In the genomic region with DNA sequence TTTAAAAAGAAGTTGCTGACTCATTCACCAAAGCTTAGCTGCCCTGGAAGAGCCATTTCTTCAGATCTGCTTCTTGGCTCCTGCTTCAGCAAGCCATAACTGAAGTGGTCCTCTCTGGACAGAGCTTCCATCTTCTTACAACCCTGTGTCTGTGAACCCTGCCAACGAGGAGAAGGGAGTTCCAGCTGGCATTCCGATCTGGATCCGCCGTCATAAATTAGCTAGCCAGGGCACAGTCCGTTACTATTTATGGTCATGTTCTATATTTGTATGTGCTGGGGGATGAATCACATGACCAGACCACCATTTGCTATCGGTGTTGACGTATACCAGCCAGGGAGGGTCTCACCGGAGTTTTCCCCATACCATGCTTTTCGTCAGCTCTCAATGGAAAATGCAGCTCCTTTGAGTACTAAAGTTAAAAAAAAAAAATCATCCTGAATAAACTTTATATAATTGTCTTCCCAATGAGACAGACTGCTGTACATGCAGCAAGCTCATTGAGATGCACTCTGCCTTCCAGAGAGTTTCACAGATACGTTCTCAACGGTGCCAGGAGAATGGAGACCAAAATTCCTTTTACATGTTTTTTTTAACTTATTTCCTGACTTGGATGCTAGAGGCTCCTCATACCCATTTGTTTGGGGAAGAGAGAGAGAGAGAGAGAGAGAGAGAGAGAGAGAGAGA, we compare ENCODE assay signal across 9 mouse cellular contexts.
A peak's percentile ranks its signal among the peaks of the same experiment; 100 is the strongest.
DNase-seq lines count a peak whose midpoint lies in the region; ATAC-seq and TF ChIP-seq lines count a peak whose summit lies in the region.
"Had no signal": no experiment of that assay in that cellular context is flagged by ENCODE, and none has a peak within 500 bp of the region (broad histone marks: within the 10 kb centered on the region; RNA-seq: fewer than 3 reads in every experiment).

No protein-coding gene starts in this region.

- peaks cover 30% of the 10 kb centered on the region for H3K4me1 ChIP-seq in heart, embryonic 10.5 days
- H3K4me1 ChIP-seq in midbrain, postnatal 0 days (ENCODE audit: insufficient read depth, low read length): 0 out of 2 replicates have a peak, but pooled peaks cover 4% of the 10 kb centered on the region
- H3K4me1 ChIP-seq: limb, embryonic 12.5 days had no signal

- peaks cover 10% of the 10 kb centered on the region; the same call in 1 of the 2 replicates for H3K36me3 ChIP-seq in heart, embryonic 10.5 days
- no peaks in the 10 kb centered on the region for H3K36me3 ChIP-seq in midbrain, postnatal 0 days (ENCODE audit: insufficient read depth, low read length)
- H3K36me3 ChIP-seq: limb, embryonic 12.5 days had no signal

- no peaks in the 10 kb centered on the region for H3K9me3 ChIP-seq in heart, embryonic 10.5 days
- no peaks in the 10 kb centered on the region for H3K9me3 ChIP-seq in midbrain, postnatal 0 days (ENCODE audit: low read length)
- H3K9me3 ChIP-seq: limb, embryonic 12.5 days had no signal

- no peak overlapping the region for H3K9ac ChIP-seq in midbrain, postnatal 0 days (replicated peaks; ENCODE audit: low read length, poor library complexity, severe bottlenecking)
- H3K9ac ChIP-seq: limb, embryonic 12.5 days had no signal

- peak; percentile 21 to 53 for DNase-seq in adrenal gland, adult (ENCODE audit: inconsistent age in 2 of 2, low spot score in 1 of 2)
- no peak for DNase-seq in adrenal gland, postnatal 25 days
- DNase-seq in 3T3-L1 (ENCODE audit: low read depth, low spot score): peak; percentile 56
- DNase-seq in embryo, embryonic 10.5 days (ENCODE audit: low spot score): peak; percentile 39
- DNase-seq in heart, embryonic 10.5 days (ENCODE audit: low spot score): peak; percentile 92
- peak; percentile 26 to 36 for DNase-seq in layer of hippocampus, postnatal 36 days
- peak; percentile 61 for DNase-seq in midbrain, postnatal 0 days (ENCODE audit: low spot score)
- no peak for DNase-seq in thymus, postnatal 10 days (ENCODE audit: low spot score in 2 of 2)

- H3K27ac ChIP-seq in heart, embryonic 10.5 days: peak overlapping the region; percentile 91
- no peak overlapping the region for H3K27ac ChIP-seq in midbrain, postnatal 0 days (ENCODE audit: low read depth, low read length)
- H3K27ac ChIP-seq: limb, embryonic 12.5 days had no signal

- H3K4me3 ChIP-seq in heart, embryonic 10.5 days: no peak overlapping the region
- H3K4me3 ChIP-seq in midbrain, postnatal 0 days (ENCODE audit: low read depth, low read length): no peak overlapping the region
- H3K4me3 ChIP-seq: limb, embryonic 12.5 days had no signal

- no peak for TF ChIP-seq CTCF in midbrain, postnatal 0 days (IDR thresholded peaks at IDR 0.05)

- H3K27me3 ChIP-seq in heart, embryonic 10.5 days (ENCODE audit: insufficient read depth, poor library complexity, severe bottlenecking): no peaks in the 10 kb centered on the region
- H3K27me3 ChIP-seq in midbrain, postnatal 0 days (ENCODE audit: insufficient read depth, low read length): no peaks in the 10 kb centered on the region
- H3K27me3 ChIP-seq: limb, embryonic 12.5 days had no signal

- peak; percentile 38; the same call in 1 of the 2 replicates for ATAC-seq in midbrain, postnatal 0 days (ENCODE audit: low FRiP score)

- 16% methylated on average over 11 of the region's 11 CpGs for WGBS in heart, embryonic 10.5 days
- 43% methylated on average over 11 of the region's 11 CpGs for WGBS in midbrain, postnatal 0 days

- peak overlapping the region; percentile 13; the same call in 1 of the 2 replicates for H3K4me2 ChIP-seq in midbrain, postnatal 0 days (ENCODE audit: low read depth, low read length, poor library complexity, severe bottlenecking)

Comparison
In these comparisons a context has a peak if more than half of its experiments do, and no peak if none do; other contexts are left out.
1. DNase-seq: peak in adrenal gland, adult (2 of 2), 3T3-L1 (single experiment), embryo, embryonic 10.5 days (single experiment), heart, embryonic 10.5 days (single experiment), layer of hippocampus, postnatal 36 days (2 of 2) and midbrain, postnatal 0 days (single experiment); none in adrenal gland, postnatal 25 days (single experiment) and thymus, postnatal 10 days (0 of 2).